Mouse (Mus musculus): ENCODE measurements around the gene Atad3a. TPM values are rescaled to one million over a fixed set of nuclear protein-coding genes. Genes with fewer than 3 reads are reported as not detected.
A peak's percentile ranks its signal among the peaks of the same experiment; 100 is the strongest.
"Not testable (repeated sequence)": the region's sequence is repeated elsewhere in the genome, so short reads cannot be mapped to it uniquely, and the experiment has no call there.

Gene Atad3a
- polyA plus RNA-seq, 1 experiment from 2014 or later = 73.3 TPM

GRCm38 (mm10) chr4:155790021-155790489, 29.2 kb upstream of the Atad3a start, which contains the start of gene Ankrd65:
Ankrd65 (plus strand) TSS chr4:155790439.
- no peak for ATAC-seq (ENCODE audit: low read depth)
- Histone ChIP-seq H3K9ac (ENCODE audit: low read length) (no peak within 1 kb of the TSS), H3K36me3 (ENCODE audit: control insufficient read depth, insufficient read depth, low read length) (no peaks in the 10 kb centered on the region), H3K27me3 (ENCODE audit: control insufficient read depth, insufficient read depth, low read depth, low read length) (no peaks in the 10 kb centered on the region), H3K27ac (ENCODE audit: low read length) (no peak within 1 kb of the TSS), H3K4me2 (ENCODE audit: low read depth, low read length) (no peak within 1 kb of the TSS), H3K4me1 (replicated peaks; ENCODE audit: control insufficient read depth, insufficient read depth, low read length) (no peaks in the 10 kb centered on the region), H3K9me3 (ENCODE audit: control insufficient read depth, low read length) (no peaks in the 10 kb centered on the region), H3K4me3 (ENCODE audit: low read length) (no peak within 1 kb of the TSS)
- WGBS = 69% methylated on average over 3 of the region's 3 CpGs

DNA sequence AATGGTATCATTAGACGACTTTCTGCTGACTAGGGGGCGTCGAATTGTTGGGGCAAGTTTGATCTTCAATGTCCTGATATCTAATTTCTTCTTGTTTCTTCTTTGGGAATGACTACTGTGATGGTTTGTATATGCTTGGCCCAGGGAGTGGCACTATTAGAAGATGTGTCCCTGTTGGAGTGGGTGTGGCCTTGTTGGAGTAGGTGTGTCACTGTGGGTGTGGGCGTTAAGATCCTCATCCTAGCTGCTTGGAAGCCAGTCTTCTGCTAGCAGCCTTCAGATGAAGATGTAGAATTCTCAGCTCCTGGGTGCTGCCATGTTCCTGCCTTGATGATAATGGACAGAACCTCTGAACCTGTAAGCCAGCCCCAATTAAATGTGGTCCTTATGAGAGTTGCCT, 27.9 kb upstream of the Atad3a start:
- H3K4me2 ChIP-seq (ENCODE audit: low read depth, low read length); H3K9me3 ChIP-seq (ENCODE audit: control insufficient read depth, low read length); ATAC-seq (ENCODE audit: low read depth); H3K27me3 ChIP-seq (ENCODE audit: control insufficient read depth, insufficient read depth, low read depth, low read length); H3K4me3 ChIP-seq (ENCODE audit: low read length); H3K9ac ChIP-seq (ENCODE audit: low read length); H3K4me1 ChIP-seq (replicated peaks; ENCODE audit: control insufficient read depth, insufficient read depth, low read length); H3K27ac ChIP-seq (ENCODE audit: low read length); H3K36me3 ChIP-seq (ENCODE audit: control insufficient read depth, insufficient read depth, low read length): not testable (repeated sequence)
- WGBS = 71% methylated on average over 4 of the region's 4 CpGs

DNA sequence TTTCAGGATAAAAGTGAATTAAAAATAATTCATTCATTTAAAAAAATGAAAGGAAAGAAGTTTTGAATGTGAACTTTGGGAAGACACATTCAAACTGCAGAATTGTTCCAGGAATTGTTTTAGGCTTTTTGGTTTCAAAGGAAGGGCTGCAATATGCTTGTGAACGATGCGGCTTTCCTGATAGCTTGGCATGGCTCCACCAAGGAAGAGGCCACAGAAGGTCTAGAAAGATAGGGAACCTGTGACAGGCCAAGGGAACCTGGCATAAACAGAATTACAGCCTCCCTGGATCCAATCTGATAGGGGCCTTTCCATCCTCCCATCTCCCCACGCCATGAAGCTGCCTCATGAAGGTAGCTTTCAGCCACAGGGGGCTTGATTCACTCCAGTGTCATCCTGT, 27.4 kb upstream of the Atad3a start:
- no peak overlapping the region for H3K27ac ChIP-seq (ENCODE audit: low read length)
- 73% methylated on average over 3 of the region's 3 CpGs for WGBS
- ATAC-seq (ENCODE audit: low read depth) = no peak
- no peaks in the 10 kb centered on the region for H3K36me3 ChIP-seq (ENCODE audit: control insufficient read depth, insufficient read depth, low read length)
- no peak overlapping the region for H3K4me2 ChIP-seq (ENCODE audit: low read depth, low read length)
- H3K9me3 ChIP-seq (ENCODE audit: control insufficient read depth, low read length) = no peaks in the 10 kb centered on the region
- H3K4me1 ChIP-seq (replicated peaks; ENCODE audit: control insufficient read depth, insufficient read depth, low read length) = peaks cover 8% of the 10 kb centered on the region
- no peaks in the 10 kb centered on the region for H3K27me3 ChIP-seq (ENCODE audit: control insufficient read depth, insufficient read depth, low read depth, low read length)
- no peak overlapping the region for H3K9ac ChIP-seq (ENCODE audit: low read length)
- no peak overlapping the region for H3K4me3 ChIP-seq (ENCODE audit: low read length)

GRCm38 (mm10) chr4:155785819-155786218, 24.9 kb upstream of the Atad3a start, which contains the start of gene Tmem88b:
Tmem88b (minus strand) TSS chr4:155785874.
- H3K9ac ChIP-seq (ENCODE audit: low read length) = no peak within 1 kb of the TSS
- no peaks in the 10 kb centered on the region for H3K9me3 ChIP-seq (ENCODE audit: control insufficient read depth, low read length)
- no peaks in the 10 kb centered on the region for H3K36me3 ChIP-seq (ENCODE audit: control insufficient read depth, insufficient read depth, low read length)
- H3K4me2 ChIP-seq (ENCODE audit: low read depth, low read length) = peak within 1 kb of the TSS; percentile 92
- peaks cover 11% of the 10 kb centered on the region for H3K4me1 ChIP-seq (replicated peaks; ENCODE audit: control insufficient read depth, insufficient read depth, low read length)
- peak within 1 kb of the TSS; percentile 71 for H3K4me3 ChIP-seq (ENCODE audit: low read length)
- 51% methylated on average over 5 of the region's 5 CpGs for WGBS
- no peak for ATAC-seq (ENCODE audit: low read depth)
- no peak within 1 kb of the TSS for H3K27ac ChIP-seq (ENCODE audit: low read length)
- H3K27me3 ChIP-seq (ENCODE audit: control insufficient read depth, insufficient read depth, low read depth, low read length) = no peaks in the 10 kb centered on the region

DNA sequence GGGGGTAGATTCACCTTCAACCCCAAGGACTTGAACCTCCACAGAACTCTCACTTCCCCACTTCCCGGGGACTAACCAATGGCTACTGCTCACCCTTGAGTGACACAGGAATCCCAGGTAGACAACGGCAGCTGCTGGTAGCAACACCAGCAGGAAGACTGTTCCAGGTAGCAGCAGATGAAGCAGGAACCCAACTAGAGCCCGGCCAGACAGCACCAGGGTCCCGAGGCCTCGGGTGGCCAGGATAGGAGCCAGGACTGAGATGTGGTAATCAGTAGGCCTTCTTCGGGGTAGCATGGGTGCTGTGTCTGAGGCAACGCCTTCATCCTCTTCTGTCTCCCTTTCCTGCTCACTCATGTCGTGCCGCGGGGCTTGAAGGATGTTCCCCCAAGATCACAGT, 24.4 kb upstream of the Atad3a start:
- H3K9ac ChIP-seq (ENCODE audit: low read length) = no peak overlapping the region
- WGBS = 80% methylated on average over 10 of the region's 10 CpGs
- H3K4me3 ChIP-seq (ENCODE audit: low read length) = no peak overlapping the region
- no peaks in the 10 kb centered on the region for H3K36me3 ChIP-seq (ENCODE audit: control insufficient read depth, insufficient read depth, low read length)
- no peak for ATAC-seq (ENCODE audit: low read depth)
- no peak overlapping the region for H3K4me2 ChIP-seq (ENCODE audit: low read depth, low read length)
- H3K27me3 ChIP-seq (ENCODE audit: control insufficient read depth, insufficient read depth, low read depth, low read length) = no peaks in the 10 kb centered on the region
- no peaks in the 10 kb centered on the region for H3K9me3 ChIP-seq (ENCODE audit: control insufficient read depth, low read length)
- no peak overlapping the region for H3K27ac ChIP-seq (ENCODE audit: low read length)
- peaks cover 12% of the 10 kb centered on the region for H3K4me1 ChIP-seq (replicated peaks; ENCODE audit: control insufficient read depth, insufficient read depth, low read length)

DNA sequence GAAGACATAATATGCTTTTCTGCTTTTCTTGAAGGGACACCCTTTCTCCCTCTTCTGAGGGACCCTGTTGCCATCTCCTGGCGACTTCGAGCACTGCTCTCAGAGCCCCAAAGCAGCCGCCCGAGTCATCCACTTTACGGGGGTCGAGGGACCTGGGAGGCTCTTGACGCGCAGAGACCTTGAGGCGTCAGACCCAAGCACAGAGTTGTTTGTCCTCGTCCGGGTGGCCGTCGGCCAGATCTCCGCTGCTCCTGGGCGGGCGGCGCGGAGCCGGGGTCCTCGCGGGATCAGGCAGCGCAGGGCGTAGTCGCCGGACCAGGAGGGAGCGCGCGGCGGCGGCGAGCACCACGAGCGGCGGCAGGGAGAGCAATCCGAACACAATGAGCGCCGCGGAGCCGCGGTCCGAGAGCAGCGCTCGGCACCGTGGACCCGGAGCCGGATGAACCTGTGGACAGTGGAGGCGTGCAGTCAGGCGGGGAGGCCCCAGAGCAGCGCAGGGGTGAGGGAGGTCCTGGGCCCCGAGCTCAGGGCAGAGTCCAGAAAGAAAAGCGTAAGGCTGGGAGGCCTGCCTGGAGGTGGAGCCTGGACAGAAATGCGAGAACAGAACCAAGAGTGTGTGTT, 23.3 kb upstream of the Atad3a start:
- no peaks in the 10 kb centered on the region for H3K36me3 ChIP-seq (ENCODE audit: control insufficient read depth, insufficient read depth, low read length)
- H3K4me2 ChIP-seq (ENCODE audit: low read depth, low read length) = peak overlapping the region; percentile 92
- ATAC-seq (ENCODE audit: low read depth) = peak; percentile 92
- H3K9ac ChIP-seq (ENCODE audit: low read length) = peak overlapping the region; percentile 89
- H3K27ac ChIP-seq (ENCODE audit: low read length) = peak overlapping the region; percentile 68
- H3K4me1 ChIP-seq (replicated peaks; ENCODE audit: control insufficient read depth, insufficient read depth, low read length) = peaks cover 12% of the 10 kb centered on the region
- no peaks in the 10 kb centered on the region for H3K9me3 ChIP-seq (ENCODE audit: control insufficient read depth, low read length)
- under 1% methylated on average over 52 of the region's 52 CpGs for WGBS
- peak overlapping the region; percentile 71 for H3K4me3 ChIP-seq (ENCODE audit: low read length)
- no peaks in the 10 kb centered on the region for H3K27me3 ChIP-seq (ENCODE audit: control insufficient read depth, insufficient read depth, low read depth, low read length)

GRCm38 (mm10) chr4:155783486-155784080, 22.7 kb upstream of the Atad3a start:
- Histone ChIP-seq H3K4me2 (ENCODE audit: low read depth, low read length) (peak overlapping the region; percentile 92), H3K4me3 (ENCODE audit: low read length) (peak overlapping the region; percentile 71), H3K9me3 (ENCODE audit: control insufficient read depth, low read length) (no peaks in the 10 kb centered on the region), H3K27ac (ENCODE audit: low read length) (no peak overlapping the region), H3K36me3 (ENCODE audit: control insufficient read depth, insufficient read depth, low read length) (no peaks in the 10 kb centered on the region), H3K27me3 (ENCODE audit: control insufficient read depth, insufficient read depth, low read depth, low read length) (no peaks in the 10 kb centered on the region), H3K9ac (ENCODE audit: low read length) (peak overlapping the region; percentile 89), H3K4me1 (replicated peaks; ENCODE audit: control insufficient read depth, insufficient read depth, low read length) (peaks cover 12% of the 10 kb centered on the region)
- WGBS = 33% methylated on average over 16 of the region's 16 CpGs
- no peak for ATAC-seq (ENCODE audit: low read depth)

DNA sequence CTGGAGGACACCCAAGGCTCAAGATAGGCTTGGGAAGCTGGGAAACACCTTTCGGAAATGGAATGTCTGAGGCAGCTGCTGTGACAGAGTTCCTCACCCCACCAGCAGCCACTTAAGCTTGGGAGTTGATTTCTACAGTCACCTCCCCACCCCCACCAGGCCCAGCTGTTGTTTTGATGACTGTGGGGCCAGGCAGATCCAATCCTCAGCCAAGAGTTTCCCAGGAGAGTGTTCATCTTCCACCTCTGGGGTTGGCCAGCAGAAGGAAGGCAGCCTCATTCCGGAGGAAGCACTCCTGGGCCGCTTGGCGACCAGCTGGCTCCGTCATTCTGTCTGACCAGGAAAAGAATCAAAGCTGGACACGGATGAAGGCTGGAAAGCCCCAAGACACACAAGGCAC, 20.0 kb upstream of the Atad3a start:
- Histone ChIP-seq H3K36me3 (ENCODE audit: control insufficient read depth, insufficient read depth, low read length) (no peaks in the 10 kb centered on the region), H3K4me1 (replicated peaks; ENCODE audit: control insufficient read depth, insufficient read depth, low read length) (peaks cover 30% of the 10 kb centered on the region), H3K27ac (ENCODE audit: low read length) (peak overlapping the region; percentile 19), H3K9ac (ENCODE audit: low read length) (no peak overlapping the region), H3K4me2 (ENCODE audit: low read depth, low read length) (no peak overlapping the region), H3K9me3 (ENCODE audit: control insufficient read depth, low read length) (no peaks in the 10 kb centered on the region), H3K4me3 (ENCODE audit: low read length) (no peak overlapping the region), H3K27me3 (ENCODE audit: control insufficient read depth, insufficient read depth, low read depth, low read length) (no peaks in the 10 kb centered on the region)
- 0 out of 2 replicates have a peak, but pooled peaks have one; percentile 15 for ATAC-seq (ENCODE audit: low read depth)
- 6% methylated on average over 6 of the region's 6 CpGs for WGBS

GRCm38 (mm10) chr4:155779498-155779897, 18.6 kb upstream of the Atad3a start:
- no peak overlapping the region for H3K4me3 ChIP-seq (ENCODE audit: low read length)
- 75% methylated on average over 4 of the region's 4 CpGs for WGBS
- no peak for ATAC-seq (ENCODE audit: low read depth)
- H3K9ac ChIP-seq (ENCODE audit: low read length) = no peak overlapping the region
- H3K4me2 ChIP-seq (ENCODE audit: low read depth, low read length) = no peak overlapping the region
- H3K27ac ChIP-seq (ENCODE audit: low read length) = no peak overlapping the region
- peaks cover 41% of the 10 kb centered on the region for H3K4me1 ChIP-seq (replicated peaks; ENCODE audit: control insufficient read depth, insufficient read depth, low read length)
- H3K27me3 ChIP-seq (ENCODE audit: control insufficient read depth, insufficient read depth, low read depth, low read length) = no peaks in the 10 kb centered on the region
- no peaks in the 10 kb centered on the region for H3K36me3 ChIP-seq (ENCODE audit: control insufficient read depth, insufficient read depth, low read length)
- H3K9me3 ChIP-seq (ENCODE audit: control insufficient read depth, low read length) = no peaks in the 10 kb centered on the region
